Mouse (Mus musculus) liver, adult 2 months (tissue): ENCODE results near the gene Fam8a1. TPM values are rescaled to one million over a fixed set of nuclear protein-coding genes. Genes with fewer than 3 reads are reported as not detected.
A peak's percentile ranks its signal among the peaks of the same experiment; 100 is the strongest.

ENCODE experiments used
- DNase-seq: peaks from one replicate; pipeline ENCODE4 v3.0.0-alpha.2; 2011; ENCODE audit warnings: low read depth, low spot score; ENCODE audit errors: extremely low read depth
- H3K27ac ChIP-seq: fragments of 200-500 bp; replicated peaks from 2 replicates; pipeline ENCODE4 v1.5.1; 2012; ENCODE audit warnings: low read depth, mild to moderate bottlenecking, control low read depth, inconsistent platforms, low read length; ENCODE audit not compliant: insufficient read depth
- H3K27me3 ChIP-seq: fragments of 200-500 bp; 2 replicates; pipeline ENCODE4 v1.6.1; 2012; ENCODE audit warnings: mild to moderate bottlenecking, moderate library complexity, low read length, inconsistent platforms; ENCODE audit not compliant: control insufficient read depth, insufficient read depth
- H3K36me3 ChIP-seq: fragments of 200-500 bp; 2 replicates; pipeline ENCODE4 v1.6.1; 2012; ENCODE audit warnings: low read length, inconsistent platforms; ENCODE audit not compliant: control insufficient read depth, insufficient read depth
- H3K4me1 ChIP-seq: fragments of 200-500 bp; 2 replicates; pipeline ENCODE4 v1.6.1; 2011; ENCODE audit warnings: low read length; ENCODE audit not compliant: control insufficient read depth, insufficient read depth
- H3K4me3 ChIP-seq: fragments of 200-500 bp; 2 replicates; pipeline ENCODE4 v1.5.1; 2011; ENCODE audit warnings: low read depth, mild to moderate bottlenecking, control low read depth, low read length, moderate library complexity; ENCODE audit not compliant: insufficient read depth
- H3K79me2 ChIP-seq: fragments of 200-500 bp; 2 replicates; pipeline ENCODE4 v1.6.1; 2012; ENCODE audit warnings: inconsistent platforms, mild to moderate bottlenecking, low read length, moderate library complexity; ENCODE audit not compliant: control insufficient read depth, insufficient read depth
- H3K9ac ChIP-seq: fragments of 200-500 bp; 2 replicates; pipeline ENCODE4 v1.6.1; 2012; ENCODE audit warnings: low read depth, mild to moderate bottlenecking, control low read depth, inconsistent platforms, low read length
- CTCF ChIP-seq: fragments of 200-500 bp; IDR thresholded peaks from 2 replicates; pipeline ENCODE4 v1.5.1; 2011; ENCODE audit warnings: low read depth, low read length, control low read depth
- POLR2A ChIP-seq: fragments of 200-500 bp; IDR thresholded peaks from 2 replicates; pipeline ENCODE4 v1.6.1; 2011; ENCODE audit warnings: low read length, control low read depth; ENCODE audit not compliant: insufficient read depth; ENCODE audit errors: extremely low read depth
- WGBS: fragments of 180-500 bp; shearing (Covaris S2); methylation state at CpG from one replicate; pipeline ENCODE4 v1.1.7; 2018; 5-methylcytosine and 5-hydroxymethylcytosine counted together
- polyA plus RNA-seq: library from polyadenylated mRNA; depleted of rRNA; stranded (reverse); fragments of >200 nt; gene quantifications from 2 replicates; pipeline ENCODE4 v1.2.3, GENCODE M21; 2012
- total RNA-seq: library from RNA; depleted of rRNA; stranded (reverse); fragments of >200 nt; gene quantifications from 2 replicates; pipeline ENCODE4 v1.2.3, GENCODE M21; 2014

The Fam8a1 gene
- total and polyA plus RNA-seq, 2 experiments = 16.5 to 38.7 TPM

DNA sequence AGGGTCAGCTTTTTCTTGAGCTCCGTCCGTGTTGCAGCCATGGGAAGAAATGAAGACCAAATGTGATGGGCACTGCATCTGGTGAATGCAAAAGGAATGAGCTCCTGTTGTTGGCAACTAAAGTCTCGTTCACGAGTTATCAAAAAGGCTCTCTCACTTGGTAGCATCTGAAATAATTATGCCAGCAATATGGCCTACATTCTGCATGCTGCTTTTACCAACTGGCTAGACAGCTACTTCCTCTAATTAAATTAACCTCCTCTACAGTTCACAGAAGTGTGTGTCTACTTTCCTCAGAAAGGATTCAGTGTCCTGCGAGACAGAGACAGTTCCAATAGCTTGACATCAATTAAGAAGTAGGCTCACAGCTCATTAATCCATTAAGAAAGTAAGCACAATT, 14.8 kb upstream of the Fam8a1 start:
- 96% methylated on average over 5 of the region's 5 CpGs for WGBS
- Histone ChIP-seq H3K4me1 (peaks cover 4% of the 10 kb centered on the region), H3K36me3 (no peaks in the 10 kb centered on the region), H3K27me3 (no peaks in the 10 kb centered on the region), H3K27ac (no peak overlapping the region), H3K79me2 (no peaks in the 10 kb centered on the region), H3K9ac (no peak overlapping the region), H3K4me3 (no peak overlapping the region)
- DNase-seq = no peak
- no peak for TF ChIP-seq CTCF
- no peak for TF ChIP-seq POLR2A

DNA sequence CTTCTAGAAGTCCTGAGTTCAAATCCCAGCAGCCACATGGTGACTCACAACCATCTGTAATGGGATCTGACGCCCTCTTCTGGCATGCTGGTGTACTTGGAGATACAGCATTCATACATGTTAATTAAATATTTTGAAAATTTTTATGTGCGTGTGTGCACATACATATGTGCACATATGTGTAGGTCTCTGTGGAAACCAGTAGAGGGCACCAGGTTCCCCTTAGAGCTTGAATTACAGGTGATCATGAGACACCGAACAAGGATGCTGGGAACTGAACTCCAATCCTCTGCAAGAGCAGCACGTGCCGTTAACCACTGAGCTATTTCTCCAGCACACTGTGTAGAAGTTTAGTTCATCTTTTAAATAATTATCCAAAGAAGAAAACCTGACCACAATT, 10.1 kb upstream of the Fam8a1 start:
- Histone ChIP-seq H3K36me3 (no peaks in the 10 kb centered on the region), H3K79me2 (no peaks in the 10 kb centered on the region), H3K4me1 (no peaks in the 10 kb centered on the region), H3K4me3 (no peak overlapping the region), H3K27ac (no peak overlapping the region), H3K9ac (no peak overlapping the region), H3K27me3 (no peaks in the 10 kb centered on the region)
- DNase-seq = no peak
- no peak for TF ChIP-seq POLR2A
- no peak for TF ChIP-seq CTCF
- 91% methylated on average over 5 of the region's 5 CpGs for WGBS

DNA sequence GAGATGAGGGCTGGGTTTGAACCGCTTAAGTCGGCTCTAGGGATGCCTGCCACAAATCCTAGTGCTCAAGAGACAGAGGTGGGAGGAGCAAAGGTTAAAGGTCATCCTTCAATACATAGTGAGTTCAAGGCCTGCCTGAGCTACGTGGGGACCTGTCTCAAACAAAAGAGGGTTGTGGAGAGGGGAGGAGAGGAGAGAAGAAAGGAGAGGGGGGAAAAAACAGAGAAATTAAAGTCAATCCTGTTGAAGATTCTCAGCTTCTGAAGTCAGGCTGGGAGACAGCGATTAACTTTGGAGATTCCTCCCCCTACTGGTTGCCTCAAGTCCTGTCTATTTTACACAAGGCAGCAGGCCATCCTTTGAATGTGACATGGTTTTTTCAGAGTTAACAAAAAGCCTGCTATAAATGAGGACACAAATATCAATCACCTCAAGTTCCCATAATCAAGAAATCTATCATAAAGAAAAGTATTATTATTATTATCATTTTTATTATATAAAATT, 5.8 kb upstream of the Fam8a1 start:
- Histone ChIP-seq H3K9ac (no peak overlapping the region), H3K36me3 (no peaks in the 10 kb centered on the region), H3K27ac (no peak overlapping the region), H3K4me1 (no peaks in the 10 kb centered on the region), H3K27me3 (no peaks in the 10 kb centered on the region), H3K79me2 (no peaks in the 10 kb centered on the region), H3K4me3 (no peak overlapping the region)
- DNase-seq = peak; percentile 44
- WGBS = 20% methylated on average over 4 of the region's 4 CpGs
- no peak for TF ChIP-seq POLR2A
- peak; percentile 37; the same call in 1 of the 2 replicates for TF ChIP-seq CTCF

DNA sequence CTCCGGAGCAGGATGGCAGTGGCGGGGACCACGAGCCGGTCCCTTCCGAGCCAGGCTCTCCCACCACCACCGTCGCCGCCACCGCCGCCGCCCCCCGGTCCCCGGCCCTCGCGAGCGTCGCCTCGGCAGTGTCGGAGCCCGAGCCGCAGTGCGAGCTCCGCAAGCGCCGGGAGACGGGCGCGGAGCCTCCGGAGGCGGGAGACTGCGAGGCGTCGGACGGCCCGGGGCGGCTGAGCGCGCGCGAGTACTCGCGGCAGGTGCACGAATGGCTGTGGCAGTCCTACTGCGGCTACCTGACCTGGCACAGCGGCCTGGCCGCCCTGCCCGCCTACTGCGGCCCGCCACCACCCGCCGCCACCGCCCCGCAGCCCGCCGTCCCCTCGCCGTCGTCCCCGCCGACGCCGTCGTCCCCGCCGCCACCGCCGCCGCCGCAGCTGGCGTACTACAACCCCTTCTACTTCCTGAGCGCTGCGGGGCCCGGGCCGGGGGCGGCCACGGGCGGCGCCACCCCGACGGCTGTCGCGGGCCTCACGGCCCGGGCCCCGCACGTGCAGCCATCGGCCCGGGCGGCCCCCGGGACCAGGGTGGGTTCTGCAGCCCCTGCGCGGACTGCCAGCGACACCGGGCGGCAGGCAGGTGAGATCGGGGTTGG, 424 bp downstream of the Fam8a1 start:
- TF ChIP-seq POLR2A (no peak), CTCF (no peak)
- H3K27me3 ChIP-seq = no peaks in the 10 kb centered on the region
- peak overlapping the region; percentile 64 for H3K27ac ChIP-seq
- H3K36me3 ChIP-seq = peaks cover 17% of the 10 kb centered on the region
- H3K9ac ChIP-seq = peak overlapping the region; percentile 98
- peak overlapping the region; percentile 99 for H3K4me3 ChIP-seq
- H3K79me2 ChIP-seq = peaks cover 7% of the 10 kb centered on the region
- no peak for DNase-seq
- under 1% methylated on average over 73 of the region's 96 CpGs for WGBS
- H3K4me1 ChIP-seq = peaks cover 4% of the 10 kb centered on the region; the same call in 1 of the 2 replicates

DNA sequence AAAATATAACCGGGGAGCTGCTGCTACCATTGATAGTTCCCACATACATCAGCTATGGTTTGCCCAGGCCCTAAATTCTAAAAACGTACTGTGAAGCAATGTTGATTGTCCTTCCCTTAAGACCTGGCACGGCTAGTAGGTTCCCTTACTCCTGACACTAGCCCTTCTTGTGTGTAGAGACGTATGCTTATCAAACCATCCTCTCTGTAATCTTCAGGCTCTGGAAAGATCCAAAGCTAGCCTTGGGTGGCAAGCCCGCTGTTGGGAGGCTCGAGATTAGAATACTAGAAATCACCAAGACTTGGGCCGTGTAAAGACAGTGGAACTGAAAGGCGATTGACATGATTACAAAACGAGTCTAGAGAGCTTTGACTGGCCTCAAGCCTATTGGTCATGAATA, 1.2 kb downstream of the Fam8a1 start:
- peaks cover 21% of the 10 kb centered on the region for H3K36me3 ChIP-seq
- H3K27me3 ChIP-seq = no peaks in the 10 kb centered on the region
- no peak for TF ChIP-seq CTCF
- TF ChIP-seq POLR2A = no peak
- peak overlapping the region; percentile 99 for H3K4me3 ChIP-seq
- DNase-seq = peak; percentile 43
- peaks cover 9% of the 10 kb centered on the region; the same call in 1 of the 2 replicates for H3K4me1 ChIP-seq
- no peak overlapping the region; the same call in 1 of the 2 replicates for H3K27ac ChIP-seq
- H3K9ac ChIP-seq = peak overlapping the region; percentile 50; the same call in 1 of the 2 replicates
- WGBS = 28% methylated on average over 9 of the region's 9 CpGs
- peaks cover 7% of the 10 kb centered on the region for H3K79me2 ChIP-seq

DNA sequence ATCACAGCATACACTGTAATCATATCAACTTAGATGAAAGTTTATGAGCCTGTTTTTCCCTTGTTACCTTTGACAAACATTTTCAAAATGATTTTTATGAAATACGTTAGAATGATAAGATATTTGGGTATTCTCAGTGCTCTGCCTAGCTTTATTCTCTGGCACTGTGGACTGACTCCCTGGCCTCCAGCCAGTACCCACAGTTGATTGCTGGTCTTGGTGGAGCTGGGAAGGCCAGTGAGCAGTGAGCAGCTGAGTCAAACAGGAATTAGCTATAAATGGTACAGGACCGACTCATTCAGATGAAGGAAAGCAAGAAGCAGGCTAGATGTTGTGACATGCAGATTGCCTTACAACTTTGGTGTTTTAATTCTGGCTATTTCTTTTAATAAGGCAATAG, 5.3 kb downstream of the Fam8a1 start:
- H3K27me3 ChIP-seq = no peaks in the 10 kb centered on the region
- H3K36me3 ChIP-seq = peaks cover 35% of the 10 kb centered on the region
- H3K27ac ChIP-seq = no peak overlapping the region
- DNase-seq = peak; percentile 53
- no peak overlapping the region for H3K4me3 ChIP-seq
- peaks cover 5% of the 10 kb centered on the region; the same call in 1 of the 2 replicates for H3K79me2 ChIP-seq
- no peak for TF ChIP-seq POLR2A
- TF ChIP-seq CTCF = no peak
- 46% methylated on average over 2 of the region's 2 CpGs for WGBS
- peaks cover 12% of the 10 kb centered on the region; the same call in 1 of the 2 replicates for H3K4me1 ChIP-seq
- no peak overlapping the region for H3K9ac ChIP-seq
